Mouse (Mus musculus) kidney, adult 8-10 months (tissue): ENCODE results near the gene Rnf126.

ENCODE experiments used
- DNase-seq, 2 experiments: peaks; one replicate each; pipeline ENCODE4 v3.0.0; 2022

Gene Rnf126

GRCm38 (mm10) chr10:79728323-79729249 lies 38.2 kb downstream of the Rnf126 start:
- DNase-seq: no peak

DNA sequence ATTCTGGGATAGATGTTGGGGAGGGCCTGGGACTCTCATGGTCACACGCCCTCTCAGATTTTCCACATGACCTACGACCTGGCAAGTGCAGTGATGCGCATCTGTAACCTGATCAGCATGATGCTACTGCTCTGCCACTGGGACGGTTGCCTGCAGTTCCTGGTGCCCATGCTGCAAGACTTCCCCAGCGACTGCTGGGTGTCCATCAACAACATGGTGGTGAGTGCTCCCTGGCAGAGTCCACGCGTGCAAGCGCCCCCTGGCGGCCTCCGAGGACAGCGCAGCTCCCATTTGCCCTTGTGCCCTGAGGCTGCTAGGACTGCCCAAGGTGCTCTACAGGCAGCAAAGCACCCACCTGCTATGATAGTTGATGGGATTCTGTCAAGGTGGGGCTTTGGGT lies 40.7 kb downstream of the Rnf126 start:
- DNase-seq: peak; percentile 43 to 68

- DNase-seq: no peak
Measured at GRCm38 (mm10) chr10:79723692-79724091, 43.1 kb downstream of the Rnf126 start.

- no peak for DNase-seq
Measured at GRCm38 (mm10) chr10:79723047-79723446, 43.7 kb downstream of the Rnf126 start.

GRCm38 (mm10) chr10:79721089-79721488 lies 45.7 kb downstream of the Rnf126 start:
- no peak for DNase-seq

DNA sequence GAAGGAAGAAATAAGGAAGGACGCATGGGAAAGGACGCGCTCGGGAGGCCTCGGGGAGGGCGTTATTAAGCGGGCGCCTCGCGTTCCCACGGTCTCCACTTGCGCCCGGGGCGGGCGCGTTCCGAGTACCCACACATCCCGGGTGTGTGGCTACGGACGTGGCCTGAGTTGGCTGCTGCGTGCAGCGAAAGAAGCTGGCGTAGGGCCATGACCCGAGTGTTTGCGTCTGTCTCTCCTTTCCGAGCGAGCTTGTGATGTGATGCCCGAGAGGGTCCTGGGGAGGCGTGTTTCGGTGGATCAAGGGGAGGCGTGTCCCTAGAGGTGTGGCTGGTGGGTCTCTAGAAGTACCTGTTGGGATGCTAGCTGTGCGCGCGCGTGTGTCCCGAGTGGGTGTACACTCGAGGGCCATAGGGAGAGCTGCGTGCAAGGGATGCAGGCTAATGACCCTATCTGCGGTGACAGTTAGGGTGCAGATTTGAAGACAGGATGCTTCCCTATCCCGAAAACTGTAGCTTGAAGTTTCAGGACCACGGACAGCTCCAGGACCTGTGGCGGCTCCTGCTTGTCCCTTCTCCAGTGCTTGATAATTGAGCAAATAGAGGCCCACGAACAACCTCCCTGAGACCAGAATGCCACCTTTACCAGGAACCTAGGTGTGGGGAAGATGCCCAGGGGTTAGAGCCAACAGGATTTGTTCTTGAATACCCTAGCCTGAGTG lies 49.0 kb downstream of the Rnf126 start:
- peak in 1 of 2 experiments; percentile 79 for DNase-seq

DNA sequence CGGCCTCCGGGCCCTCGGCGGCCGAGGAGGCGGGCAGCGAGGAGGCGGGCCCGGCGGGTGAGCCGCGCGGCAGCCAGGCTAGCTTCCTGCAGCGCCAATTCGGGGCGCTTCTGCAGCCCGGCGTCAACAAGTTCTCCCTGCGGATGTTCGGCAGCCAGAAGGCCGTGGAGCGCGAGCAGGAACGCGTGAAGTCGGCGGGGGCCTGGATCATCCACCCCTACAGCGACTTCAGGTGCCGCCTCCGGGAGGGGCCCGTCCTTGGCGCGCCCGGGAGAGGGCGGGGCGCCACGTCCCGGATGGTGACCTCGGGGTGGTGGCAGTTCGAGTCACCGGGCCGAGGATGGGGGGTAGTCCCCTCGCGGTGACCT lies 49.8 kb downstream of the Rnf126 start:
- DNase-seq: no peak

- no peak for DNase-seq
Measured at GRCm38 (mm10) chr10:79716254-79716987, 50.3 kb downstream of the Rnf126 start, which contains the start of gene Hcn2. Gene Hcn2 (plus strand): TSS chr10:79716634.

GRCm38 (mm10) chr10:79714996-79715395 lies 51.8 kb downstream of the Rnf126 start:
- DNase-seq: no peak

DNA sequence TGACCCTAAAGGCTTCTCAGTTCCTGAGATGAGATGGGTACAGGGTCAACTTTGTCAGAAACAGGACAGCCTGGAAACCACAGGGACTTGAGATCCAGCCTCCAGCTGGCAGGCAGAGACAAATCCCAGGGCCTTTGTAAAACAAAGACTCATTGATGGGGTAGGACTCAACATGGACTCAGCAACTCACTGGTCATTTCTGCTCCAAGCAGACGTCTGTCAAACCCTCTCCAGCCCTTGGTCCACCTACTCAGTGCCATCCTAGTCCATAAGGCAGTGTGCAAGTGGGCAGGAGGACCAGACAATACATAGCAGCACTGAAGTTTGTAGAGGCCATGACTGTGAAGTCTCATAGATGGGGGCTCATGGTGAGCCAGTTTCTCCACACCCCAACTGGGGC lies 53.6 kb downstream of the Rnf126 start:
- DNase-seq: no peak

DNA sequence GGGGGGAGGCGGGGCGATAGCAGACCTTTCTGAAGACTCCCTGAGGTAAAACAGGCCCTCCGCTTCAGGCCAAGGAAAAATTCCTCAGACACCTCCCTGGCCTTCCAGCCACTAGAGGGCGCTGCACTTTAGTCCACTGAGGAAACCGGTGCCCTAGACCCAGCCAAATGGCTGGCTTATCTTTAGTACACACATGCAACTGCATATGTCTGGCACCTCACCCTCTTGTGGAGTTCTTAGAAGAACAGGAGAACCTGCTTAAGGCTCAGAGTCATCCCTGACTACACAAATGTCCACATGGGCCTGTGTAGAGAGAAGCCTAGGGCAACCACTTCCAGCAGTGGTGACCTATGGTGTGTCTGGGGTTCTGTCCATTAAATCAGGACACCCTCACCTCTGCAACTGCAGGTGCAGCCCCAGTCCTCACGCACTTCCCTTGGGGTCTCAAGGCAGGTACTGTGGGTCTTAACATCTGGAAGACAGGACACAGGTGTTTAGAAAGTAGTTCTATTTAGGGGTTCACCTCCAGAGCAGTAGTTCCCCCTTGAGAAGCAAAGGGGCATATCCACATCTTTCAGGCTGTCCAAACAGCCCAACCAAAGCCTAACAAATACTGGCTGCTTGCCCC lies 54.1 kb downstream of the Rnf126 start:
- peak; percentile 62 to 78 for DNase-seq

- no peak for DNase-seq
Measured at GRCm38 (mm10) chr10:79712029-79712428, 54.7 kb downstream of the Rnf126 start.

- DNase-seq: no peak
Measured at GRCm38 (mm10) chr10:79709307-79709706, 57.4 kb downstream of the Rnf126 start.

DNA sequence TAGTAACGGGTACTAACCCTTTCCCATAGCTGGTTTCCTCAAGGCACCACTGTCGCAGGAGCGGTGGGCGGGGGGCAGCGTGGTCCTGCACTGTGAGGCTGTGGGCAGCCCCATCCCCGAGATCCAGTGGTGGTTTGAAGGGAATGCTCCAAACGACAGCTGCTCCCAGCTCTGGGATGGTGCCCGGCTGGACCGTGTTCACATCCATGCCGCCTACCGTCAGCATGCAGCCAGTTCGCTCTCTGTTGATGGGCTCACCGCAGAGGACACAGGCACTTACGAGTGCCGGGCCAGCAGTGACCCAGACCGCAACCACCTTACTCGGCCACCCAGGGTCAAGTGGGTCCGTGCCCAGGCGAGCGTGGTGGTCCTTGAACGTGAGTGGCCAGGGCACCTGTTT lies 58.1 kb downstream of the Rnf126 start:
- no peak for DNase-seq
